Mouse (Mus musculus): Measurements from ENCODE around the gene Mef2a. TPM values are rescaled to one million over a fixed set of nuclear protein-coding genes. Genes with fewer than 3 reads are reported as not detected.

Gene Mef2a
- total and polyA plus RNA-seq, 2 experiments from 2014 or later: 47.7 to 80.9 TPM

DNA sequence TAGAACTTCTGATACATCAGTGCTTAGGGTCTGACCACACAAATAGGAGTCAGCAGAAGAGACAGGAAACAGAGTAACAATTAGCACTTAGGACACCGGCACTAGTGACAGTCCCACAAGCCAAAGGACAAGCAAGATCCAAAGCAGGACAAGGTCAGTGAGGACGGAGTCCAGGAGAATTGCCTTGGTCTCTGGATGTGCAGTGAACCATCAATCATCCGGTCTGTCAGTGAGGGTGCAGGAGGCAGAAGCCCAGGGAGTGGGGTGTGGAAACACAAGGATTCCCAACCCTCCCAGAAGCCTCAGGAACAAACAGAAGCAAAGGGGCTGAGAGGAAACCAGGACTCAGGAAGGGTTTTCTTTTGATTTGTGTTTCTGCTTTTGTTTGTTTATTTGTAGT lies 169.0 kb downstream of the Mef2a start:
- ATAC-seq (no peak), DNase-seq (no peak)
- Histone ChIP-seq H3K27me3 (ENCODE audit: insufficient read depth, low read length) (no peaks in the 10 kb centered on the region), H3K4me1 (ENCODE audit: insufficient read depth) (no peaks in the 10 kb centered on the region), H3K36me3 (ENCODE audit: insufficient read depth) (no peaks in the 10 kb centered on the region), H3K9me3 (ENCODE audit: low read length) (no peaks in the 10 kb centered on the region), H3K9ac (no peak overlapping the region), H3K4me3 (ENCODE audit: low read depth, low read length) (no peak overlapping the region), H3K27ac (ENCODE audit: low read depth, low read length) (no peak overlapping the region), H3K4me2 (ENCODE audit: low read depth) (no peak overlapping the region)
- 97% methylated on average over 3 of the region's 3 CpGs for whole genome bisulfite sequencing
- no peak for TF ChIP-seq CTCF (IDR thresholded peaks at IDR 0.05; ENCODE audit: low read depth)

DNA sequence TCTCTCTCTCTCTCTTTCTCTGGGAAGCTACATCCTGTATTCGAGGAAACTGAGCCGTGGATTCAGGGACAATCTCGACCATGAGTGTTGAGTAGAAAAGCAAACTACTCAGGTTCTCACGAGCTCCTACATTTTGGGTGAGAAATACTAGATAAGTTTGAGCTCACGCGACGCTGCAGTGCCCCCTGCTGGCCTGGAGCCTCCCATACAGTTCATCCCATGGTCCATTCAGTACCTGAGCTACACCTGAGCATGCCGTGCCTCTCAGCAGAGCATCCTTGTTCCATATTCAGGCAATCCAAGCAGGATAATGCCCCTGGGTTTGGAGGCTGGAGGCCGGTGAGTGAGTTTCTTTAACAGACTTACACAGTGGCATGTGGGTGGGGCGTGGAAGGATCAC lies 173.2 kb downstream of the Mef2a start:
- Histone ChIP-seq H3K27me3 (ENCODE audit: insufficient read depth, low read length) (no peaks in the 10 kb centered on the region), H3K9ac (no peak overlapping the region), H3K4me2 (ENCODE audit: low read depth) (no peak overlapping the region), H3K27ac (ENCODE audit: low read depth, low read length) (no peak overlapping the region), H3K4me3 (ENCODE audit: low read depth, low read length) (no peak overlapping the region), H3K36me3 (ENCODE audit: insufficient read depth) (no peaks in the 10 kb centered on the region), H3K4me1 (ENCODE audit: insufficient read depth) (no peaks in the 10 kb centered on the region), H3K9me3 (ENCODE audit: low read length) (no peaks in the 10 kb centered on the region)
- peak; percentile 38; the same call in 1 of the 2 replicates for ATAC-seq
- 28% methylated on average over 10 of the region's 10 CpGs for WGBS
- peak; percentile 71 for DNase-seq
- TF ChIP-seq CTCF (IDR thresholded peaks at IDR 0.05; ENCODE audit: low read depth): peak; percentile 81

DNA sequence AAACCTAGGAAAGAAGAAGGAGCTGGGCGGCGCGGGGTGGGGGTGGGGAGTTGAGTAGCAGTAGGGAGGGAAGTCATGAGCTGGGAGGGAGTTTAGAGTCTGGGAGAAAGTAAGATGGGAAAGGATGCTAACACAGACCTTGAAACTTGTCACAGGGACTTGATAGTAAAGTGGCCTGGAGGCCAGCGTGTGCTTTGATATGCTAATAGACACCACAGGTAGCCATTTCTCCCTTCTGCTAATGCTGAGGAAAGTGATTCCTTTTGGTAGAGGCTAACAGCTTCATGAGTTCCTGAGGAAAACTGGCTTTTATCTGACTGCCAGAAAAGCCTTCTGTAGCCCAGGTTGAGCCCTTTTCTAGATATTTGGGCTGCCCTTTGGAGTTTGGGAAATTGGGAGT lies 188.9 kb downstream of the Mef2a start:
- Histone ChIP-seq H3K9ac (no peak overlapping the region), H3K36me3 (ENCODE audit: insufficient read depth) (no peaks in the 10 kb centered on the region), H3K9me3 (ENCODE audit: low read length) (no peaks in the 10 kb centered on the region), H3K27ac (ENCODE audit: low read depth, low read length) (no peak overlapping the region), H3K4me1 (ENCODE audit: insufficient read depth) (no peaks in the 10 kb centered on the region), H3K4me3 (ENCODE audit: low read depth, low read length) (no peak overlapping the region), H3K4me2 (ENCODE audit: low read depth) (no peak overlapping the region), H3K27me3 (ENCODE audit: insufficient read depth, low read length) (no peaks in the 10 kb centered on the region)
- 14% methylated on average over 4 of the region's 4 CpGs for WGBS
- ATAC-seq: no peak
- TF ChIP-seq CTCF (IDR thresholded peaks at IDR 0.05; ENCODE audit: low read depth): no peak
- no peak for DNase-seq

Other genes starting within 250 kb of the Mef2a start
- gene Lysmd4, start 150.3 kb downstream of the Mef2a start, total RNA-seq (2014; rRNA removed): 44.9 and 46.9 TPM in 2 replicates
- 40.7 and 45.3 TPM in 2 replicates for gene Lysmd4, start 150.3 kb downstream of the Mef2a start, polyA plus RNA-seq (2015; fragmentation: Nextera tagmentation; extraction: Ambion mirVana)

Data from forebrain, postnatal 0 days (tissue).